Mouse (Mus musculus) cortical plate, adult 2 months (tissue): ENCODE measurements at regions not wholly inside any gene's neighbourhood (a gene's known extent, or its start where the extent isn't known, plus 50 kb on each side); places are given as distances from the start of the nearest gene placed in this dataset.

Source experiments
- CTCF ChIP-seq: fragments of 200-500 bp; IDR thresholded peaks from 2 replicates; pipeline ENCODE4 v1.5.1; 2011; ENCODE audit warnings: mild to moderate bottlenecking, control low read depth, low read length; ENCODE audit not compliant: insufficient read depth; ENCODE audit errors: extremely low read depth
- POLR2A ChIP-seq: fragments of 200-500 bp; IDR thresholded peaks from 2 replicates; pipeline ENCODE4 v1.6.1; 2011; ENCODE audit warnings: mild to moderate bottlenecking, low read length, control low read depth; ENCODE audit not compliant: insufficient read depth; ENCODE audit errors: extremely low read depth

DNA sequence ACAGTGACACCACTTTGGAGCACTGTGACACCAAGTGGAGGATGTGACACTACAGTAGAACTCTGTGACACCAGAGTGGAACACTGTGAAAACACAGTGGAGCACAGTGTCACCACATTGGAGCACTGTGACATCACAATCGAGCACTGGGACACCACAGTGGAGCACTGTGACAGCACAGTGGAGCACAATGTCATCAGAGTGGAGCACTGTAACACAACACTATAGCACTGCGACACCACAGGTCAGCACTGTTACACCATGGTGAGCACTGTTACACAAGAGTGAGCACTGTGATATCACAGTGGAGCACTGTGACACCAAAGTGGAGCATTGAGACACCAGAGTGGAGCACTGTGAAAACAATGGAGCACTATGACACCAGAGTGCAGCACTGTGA, 99.5 kb upstream of the Vmn1r2 start:
- no peak for TF ChIP-seq POLR2A
- no peak for TF ChIP-seq CTCF
